Mouse (Mus musculus) heart, embryonic 16.5 days (tissue): ENCODE measurements around the gene Phf24. TPM values are rescaled to one million over a fixed set of nuclear protein-coding genes. Genes with fewer than 3 reads are reported as not detected.

Experiments used
- ATAC-seq: fragments of 200-750 bp; cut with Nextera tagmentation; replicated peaks from 2 replicates; pipeline ENCODE4 v1.8.0; 2017; ENCODE audit warnings: moderate number of reproducible peaks; ENCODE audit not compliant: insufficient read depth, low FRiP score; ENCODE audit errors: extremely low read depth
- H3K27ac ChIP-seq: fragments of 300-500 bp; sonication (generic); 2 replicates; pipeline ENCODE4 v1.5.1; 2014; ENCODE audit warnings: mild to moderate bottlenecking, low read length, control low read depth, moderate library complexity
- H3K27me3 ChIP-seq: fragments of 300-500 bp; sonication (generic); 2 replicates; pipeline ENCODE4 v1.6.1; 2014; ENCODE audit warnings: low read length, mixed read lengths; ENCODE audit not compliant: control insufficient read depth, insufficient read depth
- H3K36me3 ChIP-seq: fragments of 300-500 bp; sonication (generic); 2 replicates; pipeline ENCODE4 v1.6.1; 2014; ENCODE audit not compliant: control insufficient read depth, insufficient read depth
- H3K4me1 ChIP-seq: fragments of 300-500 bp; sonication (generic); 2 replicates; pipeline ENCODE4 v1.6.1; 2014; ENCODE audit warnings: low read length, mixed read lengths; ENCODE audit not compliant: control insufficient read depth, insufficient read depth
- H3K4me2 ChIP-seq: fragments of 300-500 bp; sonication (generic); 2 replicates; pipeline ENCODE4 v1.6.1; 2014; ENCODE audit warnings: low read depth, mild to moderate bottlenecking, control low read depth, low read length
- H3K4me3 ChIP-seq: fragments of 300-500 bp; sonication (generic); 2 replicates; pipeline ENCODE4 v1.5.1; 2014; ENCODE audit warnings: mild to moderate bottlenecking, control low read depth, low read length
- H3K9ac ChIP-seq: fragments of 300-500 bp; sonication (generic); 2 replicates; pipeline ENCODE4 v1.6.1; 2014; ENCODE audit warnings: low read length, control low read depth
- H3K9me3 ChIP-seq: fragments of 300-500 bp; sonication (generic); replicated peaks from 2 replicates; pipeline ENCODE4 v1.6.1; 2016; ENCODE audit warnings: low read length; ENCODE audit not compliant: control insufficient read depth
- WGBS: fragments of 180-500 bp; shearing (Covaris S2); extraction: QIAGEN DNeasy Blood & Tissue Kit; methylation state at CpG from one replicate; pipeline ENCODE4 v1.1.7; 2014; 5-methylcytosine and 5-hydroxymethylcytosine counted together
- polyA plus RNA-seq: library from polyadenylated mRNA; unstranded; fragments of >200 nt; fragmentation: Nextera tagmentation; extraction: Ambion mirVana; gene quantifications from 2 replicates; pipeline ENCODE4 v1.2.1, GENCODE M21; 2015

The Phf24 gene
- polyA plus RNA-seq = 4.8 and 5.8 TPM in 2 replicates

DNA sequence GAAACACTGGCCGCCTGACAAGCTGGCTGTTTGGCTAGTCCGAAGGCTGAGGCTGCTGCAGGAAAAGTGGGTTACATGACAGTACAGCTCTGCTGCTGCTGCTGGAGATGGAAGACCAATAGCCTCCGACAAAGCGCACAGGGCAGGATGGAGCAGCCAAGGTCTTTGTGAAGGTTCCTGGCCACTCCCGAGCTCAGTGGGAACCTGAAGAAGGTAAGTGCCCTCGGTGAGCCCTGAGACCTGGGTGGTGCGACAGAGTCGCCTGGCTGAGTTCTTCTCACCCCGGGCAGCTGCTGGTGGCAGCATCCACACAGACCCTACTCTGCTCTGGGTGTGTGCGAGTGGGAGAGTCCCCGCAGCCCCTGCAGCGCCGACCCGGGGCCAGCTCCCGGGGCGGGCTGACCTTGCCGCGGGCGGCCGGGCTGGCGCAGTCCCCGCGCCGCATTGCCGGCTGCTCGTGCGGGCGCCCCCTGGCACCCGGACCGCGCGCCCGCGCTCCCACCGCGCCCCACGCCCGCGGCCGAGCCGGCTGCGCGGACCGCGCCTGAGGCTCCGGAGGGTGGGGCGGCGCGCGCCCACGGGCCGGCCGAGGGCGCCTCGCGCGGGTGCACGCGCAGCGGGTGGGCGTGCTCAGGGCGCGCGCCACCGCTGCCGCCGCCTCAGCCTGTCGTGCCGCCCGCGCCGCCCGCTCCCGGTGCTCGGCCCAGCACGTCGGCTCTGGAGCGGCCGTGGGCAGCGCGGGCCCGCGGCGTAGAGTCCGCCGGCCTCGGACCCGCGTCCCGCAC lies at the start of gene Phf24:
TSS of gene Phf24 (plus strand) at position 44 of the 785 bp plus-strand sequence.
- H3K9me3 ChIP-seq = no peaks in the 10 kb centered on the region
- H3K4me1 ChIP-seq = no peaks in the 10 kb centered on the region
- peaks cover 29% of the 10 kb centered on the region for H3K27me3 ChIP-seq
- peak within 1 kb of the TSS; percentile 52; the same call in 1 of the 2 replicates for H3K27ac ChIP-seq
- 1% methylated on average over 54 of the region's 90 CpGs for WGBS
- H3K36me3 ChIP-seq = no peaks in the 10 kb centered on the region
- ATAC-seq = peak; percentile 81
- H3K4me2 ChIP-seq = peak within 1 kb of the TSS; percentile 95
- H3K9ac ChIP-seq = peak within 1 kb of the TSS; percentile 85
- H3K4me3 ChIP-seq = peak within 1 kb of the TSS; percentile 77

- no peak overlapping the region for H3K9ac ChIP-seq
- H3K4me1 ChIP-seq = no peaks in the 10 kb centered on the region
Measured at GRCm38 (mm10) chr4:42867390-42867789, 49.1 kb upstream of the Phf24 start.

GRCm38 (mm10) chr4:42868193-42868592 lies 48.3 kb upstream of the Phf24 start:
- no peak for ATAC-seq
- no peak overlapping the region for H3K4me3 ChIP-seq
- H3K27me3 ChIP-seq = no peaks in the 10 kb centered on the region
- H3K4me2 ChIP-seq = no peak overlapping the region
- no peak overlapping the region for H3K9ac ChIP-seq
- H3K9me3 ChIP-seq = no peaks in the 10 kb centered on the region
- 77% methylated on average over 5 of the region's 5 CpGs for WGBS
- H3K4me1 ChIP-seq = no peaks in the 10 kb centered on the region
- H3K36me3 ChIP-seq = no peaks in the 10 kb centered on the region
- H3K27ac ChIP-seq = no peak overlapping the region

More at GRCm38 (mm10) chr4:42867390-42867789, 49.1 kb upstream of the Phf24 start:
- ATAC-seq = no peak
- H3K27ac ChIP-seq = no peak overlapping the region
- H3K9me3 ChIP-seq = no peaks in the 10 kb centered on the region
- no peaks in the 10 kb centered on the region for H3K36me3 ChIP-seq
- no peak overlapping the region for H3K4me2 ChIP-seq
- no peaks in the 10 kb centered on the region for H3K27me3 ChIP-seq
- 50% methylated on average over 3 of the region's 3 CpGs for WGBS
- H3K4me3 ChIP-seq = no peak overlapping the region

- Histone ChIP-seq H3K9me3 (no peaks in the 10 kb centered on the region), H3K4me2 (no peak overlapping the region), H3K27me3 (no peaks in the 10 kb centered on the region), H3K4me1 (no peaks in the 10 kb centered on the region), H3K27ac (no peak overlapping the region), H3K4me3 (no peak overlapping the region), H3K36me3 (no peaks in the 10 kb centered on the region), H3K9ac (no peak overlapping the region)
- ATAC-seq = no peak
- WGBS = 70% methylated on average over 5 of the region's 5 CpGs
Measured at GRCm38 (mm10) chr4:42870748-42871147, 45.7 kb upstream of the Phf24 start.

- H3K4me1 ChIP-seq = no peaks in the 10 kb centered on the region
- no peaks in the 10 kb centered on the region for H3K27me3 ChIP-seq
- H3K9ac ChIP-seq = no peak overlapping the region
- H3K4me2 ChIP-seq = no peak overlapping the region
- no peaks in the 10 kb centered on the region for H3K36me3 ChIP-seq
- WGBS = 88% methylated on average over 7 of the region's 7 CpGs
- no peaks in the 10 kb centered on the region for H3K9me3 ChIP-seq
- H3K4me3 ChIP-seq = no peak overlapping the region
- no peak for ATAC-seq
- no peak overlapping the region for H3K27ac ChIP-seq
Measured at GRCm38 (mm10) chr4:42872151-42872550, 44.3 kb upstream of the Phf24 start.

- Histone ChIP-seq H3K9me3 (no peaks in the 10 kb centered on the region), H3K9ac (no peak overlapping the region), H3K36me3 (no peaks in the 10 kb centered on the region), H3K4me2 (no peak overlapping the region), H3K27me3 (no peaks in the 10 kb centered on the region), H3K4me3 (no peak overlapping the region), H3K4me1 (no peaks in the 10 kb centered on the region), H3K27ac (no peak overlapping the region)
- ATAC-seq = no peak
- 66% methylated on average over 16 of the region's 16 CpGs for WGBS
Measured at GRCm38 (mm10) chr4:42872746-42873435, 43.6 kb upstream of the Phf24 start.

DNA sequence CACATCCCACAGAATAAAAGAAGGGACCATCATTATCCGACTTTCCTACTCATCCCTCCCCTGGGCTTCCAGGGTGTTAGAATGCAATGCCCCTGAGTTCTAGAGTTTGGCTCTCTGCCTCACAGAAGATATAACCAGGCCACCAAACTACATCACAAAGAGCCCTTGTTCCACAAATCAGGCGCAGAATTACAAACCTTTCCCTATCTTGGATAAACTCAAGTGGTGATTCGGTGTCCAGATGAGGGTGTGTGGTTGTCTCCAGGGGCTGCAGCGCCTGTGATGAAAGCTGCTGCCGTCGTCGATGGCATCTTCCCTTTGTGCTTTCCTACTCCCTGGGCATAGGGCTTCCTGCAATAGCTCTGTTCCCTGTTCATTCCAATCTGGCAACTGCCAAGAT lies 42.3 kb upstream of the Phf24 start, which contains the start of gene Fam205c:
TSS of gene Fam205c (minus strand) at position 101 of the 400 bp plus-strand sequence.
- no peak for ATAC-seq
- Histone ChIP-seq H3K27me3 (no peaks in the 10 kb centered on the region), H3K4me3 (no peak within 1 kb of the TSS), H3K4me1 (no peaks in the 10 kb centered on the region), H3K36me3 (no peaks in the 10 kb centered on the region), H3K9me3 (no peaks in the 10 kb centered on the region), H3K9ac (no peak within 1 kb of the TSS), H3K27ac (no peak within 1 kb of the TSS), H3K4me2 (no peak within 1 kb of the TSS)
- WGBS = 71% methylated on average over 7 of the region's 7 CpGs

DNA sequence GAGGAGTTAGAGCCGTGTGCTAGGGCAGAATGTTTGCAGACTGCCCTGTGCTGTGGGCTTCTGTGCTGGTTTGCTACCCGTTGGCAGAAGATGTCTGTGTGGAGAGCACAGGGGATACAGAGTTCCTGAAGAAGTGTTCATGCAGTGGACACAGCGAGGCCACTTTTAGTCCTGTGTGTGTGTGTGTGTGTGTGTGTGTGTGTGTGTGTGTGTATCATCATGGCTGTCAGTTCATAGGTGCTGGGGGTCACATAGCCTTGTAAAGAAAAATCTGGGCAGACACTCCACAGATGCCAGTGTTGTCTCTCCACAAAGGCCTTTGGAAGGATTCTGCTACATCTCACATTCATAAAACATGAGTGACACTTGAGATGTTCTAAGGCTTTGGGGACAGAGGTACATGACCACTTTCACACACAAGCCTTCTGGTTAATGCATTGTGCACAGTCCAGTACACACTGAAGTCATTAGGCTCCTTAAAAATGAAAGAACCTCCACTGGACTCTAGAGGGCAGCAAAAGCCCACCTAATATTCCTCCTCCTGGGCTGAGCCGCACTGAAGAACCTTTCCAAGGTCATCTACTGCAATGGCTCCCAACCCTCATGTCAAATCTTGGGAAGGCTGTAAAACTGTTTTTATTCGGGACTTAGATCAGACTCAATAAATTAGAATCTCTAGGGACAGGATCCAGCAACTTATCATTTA lies 39.7 kb upstream of the Phf24 start:
- Histone ChIP-seq H3K27ac (no peak overlapping the region), H3K27me3 (no peaks in the 10 kb centered on the region), H3K9me3 (no peaks in the 10 kb centered on the region), H3K4me3 (no peak overlapping the region), H3K4me2 (no peak overlapping the region), H3K36me3 (no peaks in the 10 kb centered on the region), H3K9ac (no peak overlapping the region), H3K4me1 (0 out of 2 replicates have a peak, but pooled peaks cover 2% of the 10 kb centered on the region)
- ATAC-seq = peak; percentile 69
- WGBS = 33% methylated on average over 5 of the region's 5 CpGs
